Mouse (Mus musculus) heart, adult 2 months (tissue): ENCODE measurements around the gene Ptger3.

Experiments
- EP300 ChIP-seq: fragments of 200-500 bp; IDR thresholded peaks from 2 replicates; pipeline ENCODE4 v1.6.1; 2011; ENCODE audit warnings: low read depth, low read length, control low read depth; ENCODE audit not compliant: insufficient read depth
- POLR2A ChIP-seq: fragments of 200-500 bp; IDR thresholded peaks from 2 replicates; pipeline ENCODE4 v1.6.1; 2011; ENCODE audit warnings: mild to moderate bottlenecking, low read depth, low read length, control low read depth; ENCODE audit not compliant: insufficient read depth

- TF ChIP-seq POLR2A (no peak), EP300 (no peak)
Measured at GRCm38 (mm10) chr3:157576343-157576722, 9.6 kb downstream of the Ptger3 start.
